Mouse (Mus musculus): Measurements from ENCODE around the gene Acp4. TPM values are rescaled to one million over a fixed set of nuclear protein-coding genes. Genes with fewer than 3 reads are reported as not detected.

The Acp4 gene
- polyA plus RNA-seq, 2 experiments from 2014 or later = not detected

Other genes with a start within 250 kb of the Acp4 start
- gene Klk1b26, start 245.2 kb downstream of the Acp4 start, polyA plus RNA-seq (2017; shearing (Covaris generic)) = not detected
- gene Klk1b27, start 205.1 kb downstream of the Acp4 start, polyA plus RNA-seq (2017; shearing (Covaris generic)) = 1 to 10 TPM; 1.2 to 3.9 TPM
- not detected for gene Klk1b21, start 155.1 kb downstream of the Acp4 start, polyA plus RNA-seq (2017; shearing (Covaris generic))
- not detected for gene Klk1b22, start 144.7 kb downstream of the Acp4 start, polyA plus RNA-seq (2017; shearing (Covaris generic))
- not detected for gene Klk1b16, start 120.6 kb downstream of the Acp4 start, polyA plus RNA-seq (2017; shearing (Covaris generic))
- not detected for gene Klk1b24, start 69.1 kb downstream of the Acp4 start, polyA plus RNA-seq (2017; shearing (Covaris generic))
- gene Klk1b3, start 59.2 kb downstream of the Acp4 start, polyA plus RNA-seq (2017; shearing (Covaris generic)) = not detected
- gene Klk1b4, start 49.9 kb downstream of the Acp4 start, polyA plus RNA-seq (2017; shearing (Covaris generic)) = not detected
- gene Klk1b5, start 41.4 kb downstream of the Acp4 start, polyA plus RNA-seq (2017; shearing (Covaris generic)) = not detected
- not detected for gene Klk1, start 32.0 kb downstream of the Acp4 start, polyA plus RNA-seq (2017; shearing (Covaris generic))
- not detected for gene Gm36864, start 21.2 kb downstream of the Acp4 start, polyA plus RNA-seq (2017; shearing (Covaris generic))
- 1 to 10 TPM; 1.0 to 1.7 TPM for gene 1700028J19Rik, start 10.7 kb downstream of the Acp4 start, polyA plus RNA-seq (2017; shearing (Covaris generic))
- 10 to 100 TPM; 74.0 to 88.7 TPM for gene 2410002F23Rik, start 10.7 kb downstream of the Acp4 start, polyA plus RNA-seq (2017; shearing (Covaris generic))
- gene Gm15517, start 4.1 kb upstream of the Acp4 start, polyA plus RNA-seq (2017; shearing (Covaris generic)) = not detected
- gene Clec11a, start 49.5 kb upstream of the Acp4 start, polyA plus RNA-seq (2017; shearing (Covaris generic)) = under 1 TPM; 0.51 to 0.73 TPM
- not detected for gene Shank1, start 52.9 kb upstream of the Acp4 start, polyA plus RNA-seq (2017; shearing (Covaris generic))
- not detected for gene Syt3, start 126.7 kb upstream of the Acp4 start, polyA plus RNA-seq (2017; shearing (Covaris generic))
- under 1 TPM; 0.59 to 0.66 TPM for gene 1700008O03Rik, start 128.4 kb upstream of the Acp4 start, polyA plus RNA-seq (2017; shearing (Covaris generic))
- gene Lrrc4b, start 171.6 kb upstream of the Acp4 start, polyA plus RNA-seq (2017; shearing (Covaris generic)) = not detected
- gene Aspdh, start 208.0 kb upstream of the Acp4 start, polyA plus RNA-seq (2017; shearing (Covaris generic)) = not detected
- gene Josd2, start 210.6 kb upstream of the Acp4 start, polyA plus RNA-seq (2017; shearing (Covaris generic)) = 10 to 100 TPM; 39.9 to 67.9 TPM
- gene Emc10, start 239.2 kb upstream of the Acp4 start, polyA plus RNA-seq (2017; shearing (Covaris generic)) = 10 to 100 TPM; 23.7 to 25.6 TPM
- 1 to 10 TPM; 3.3 to 4.0 TPM for gene Fam71e1, start 239.2 kb upstream of the Acp4 start, polyA plus RNA-seq (2017; shearing (Covaris generic))